Mouse (Mus musculus) urinary bladder, postnatal 10 days (tissue): Measurements from ENCODE around the gene Gorasp2.

Experiments used
- DNase-seq: peaks from one replicate; pipeline ENCODE4 v3.0.0; 2022; ENCODE audit warnings: low spot score

The Gorasp2 gene

DNA sequence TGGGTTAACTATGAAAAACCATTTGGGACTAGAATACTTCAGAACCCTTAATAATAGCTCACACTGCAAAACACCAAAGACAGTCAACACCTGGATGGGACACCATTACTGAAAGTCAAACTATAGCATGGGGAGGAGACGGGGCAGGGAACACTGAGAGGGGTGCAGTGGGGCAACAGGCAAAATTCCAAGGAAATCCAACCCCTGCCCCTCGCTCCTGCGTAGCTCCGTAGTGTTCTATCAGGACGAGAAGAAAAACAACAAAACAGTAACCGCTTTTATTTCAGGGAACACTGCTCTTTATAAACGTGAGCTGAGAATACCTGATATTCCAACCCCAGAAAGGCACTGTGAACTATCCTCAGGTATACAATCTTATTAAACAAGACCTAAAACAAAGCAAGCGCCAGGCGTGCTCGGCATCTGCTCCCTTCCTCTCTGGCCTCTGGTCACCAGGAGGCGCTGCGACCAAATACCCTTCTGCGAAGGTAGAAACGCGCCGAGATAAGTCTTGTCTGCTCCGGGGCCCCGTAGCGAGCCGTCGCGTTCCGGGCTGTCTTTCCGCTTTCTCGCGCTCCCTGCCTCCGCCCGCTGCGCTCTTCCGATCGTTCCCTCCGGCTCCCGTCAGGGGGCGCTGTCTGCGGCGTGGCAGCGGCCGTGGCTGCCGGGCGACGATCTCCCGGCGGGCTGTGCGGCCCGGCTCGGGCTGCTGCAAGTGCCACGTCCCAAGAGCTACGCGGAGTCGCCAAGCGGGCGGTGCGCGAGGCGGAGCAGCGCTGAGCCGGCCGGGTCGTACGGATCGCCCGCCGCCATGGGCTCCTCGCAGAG is at the start of gene Gorasp2:
Gorasp2 (plus strand) TSS at position 690 of the 828 bp plus-strand sequence.
- DNase-seq: peak; percentile 88

DNA sequence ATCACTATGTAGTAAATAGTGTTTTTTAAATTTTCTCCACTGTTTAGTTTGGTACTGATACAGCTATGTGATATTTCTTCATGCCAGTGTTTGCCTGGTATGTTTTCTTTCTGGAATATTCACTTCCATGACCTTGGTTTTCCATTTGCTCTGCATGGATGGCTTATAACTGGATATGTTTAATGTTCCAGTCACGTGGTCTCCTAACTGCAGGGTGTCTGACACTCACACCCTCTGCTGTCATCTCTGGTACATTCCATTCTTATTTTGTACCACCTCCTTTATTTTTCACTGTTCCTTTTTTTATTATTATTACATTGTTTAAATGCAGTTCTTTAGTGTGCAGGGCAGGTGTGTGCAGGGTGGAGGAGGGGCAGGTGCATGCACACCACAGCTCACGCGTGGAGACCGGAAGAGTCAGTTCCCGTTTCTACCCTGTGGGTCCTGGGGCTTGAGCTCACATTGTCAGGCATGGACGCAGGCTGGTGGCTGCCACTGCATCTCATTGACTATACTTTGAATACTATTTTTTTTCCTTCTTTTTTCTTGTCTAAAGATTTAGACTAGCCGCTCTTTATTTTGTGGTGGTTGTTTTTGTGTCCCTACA is 46.5 kb upstream of the Gorasp2 start:
- DNase-seq: no peak

- no peak for DNase-seq
These were observed 45.3 kb upstream of the Gorasp2 start for GRCm38 (mm10) chr2:70616076-70616475.

DNA sequence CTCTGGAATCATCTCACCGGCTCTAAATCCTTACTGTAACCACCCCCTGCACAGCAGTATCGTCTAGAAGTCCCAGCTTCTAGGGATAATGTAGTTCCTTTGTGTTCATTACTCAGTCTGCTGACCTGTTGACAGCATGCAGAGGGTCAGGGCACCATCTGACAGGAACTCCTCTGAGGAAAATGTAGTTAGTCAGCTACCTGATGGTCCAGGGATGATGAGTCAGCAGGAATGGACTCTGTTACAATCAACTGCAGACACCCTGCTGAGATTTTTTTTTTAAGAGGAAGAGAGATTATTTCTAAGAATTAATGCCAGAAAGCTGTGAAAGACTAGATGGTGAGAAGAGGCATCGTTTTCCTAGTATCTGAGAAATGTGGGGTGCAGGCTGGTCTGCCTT is 44.8 kb upstream of the Gorasp2 start:
- DNase-seq: no peak

GRCm38 (mm10) chr2:70619232-70619835 is 42.0 kb upstream of the Gorasp2 start:
- DNase-seq: no peak

DNA sequence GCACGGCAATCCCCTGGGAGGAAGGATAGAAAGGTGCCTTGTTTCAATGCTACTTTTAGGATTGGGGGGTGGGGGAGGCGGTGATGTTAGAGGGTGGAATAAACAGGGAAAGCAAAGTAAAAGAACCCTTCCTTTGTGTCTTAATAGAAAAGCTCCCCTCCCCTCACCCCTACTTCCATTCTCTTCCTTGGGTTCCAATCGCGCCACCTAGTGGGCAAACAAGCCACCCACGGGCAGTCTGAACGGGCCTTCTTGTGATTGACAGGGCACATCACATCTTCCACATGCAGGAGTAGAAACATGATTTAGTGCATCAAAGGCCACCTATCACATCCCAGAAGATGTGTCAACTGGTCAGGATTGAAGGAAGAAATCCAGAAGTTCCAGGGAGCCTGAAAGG is 41.2 kb upstream of the Gorasp2 start:
- no peak for DNase-seq

GRCm38 (mm10) chr2:70622244-70622643 is 39.1 kb upstream of the Gorasp2 start:
- DNase-seq: no peak

DNA sequence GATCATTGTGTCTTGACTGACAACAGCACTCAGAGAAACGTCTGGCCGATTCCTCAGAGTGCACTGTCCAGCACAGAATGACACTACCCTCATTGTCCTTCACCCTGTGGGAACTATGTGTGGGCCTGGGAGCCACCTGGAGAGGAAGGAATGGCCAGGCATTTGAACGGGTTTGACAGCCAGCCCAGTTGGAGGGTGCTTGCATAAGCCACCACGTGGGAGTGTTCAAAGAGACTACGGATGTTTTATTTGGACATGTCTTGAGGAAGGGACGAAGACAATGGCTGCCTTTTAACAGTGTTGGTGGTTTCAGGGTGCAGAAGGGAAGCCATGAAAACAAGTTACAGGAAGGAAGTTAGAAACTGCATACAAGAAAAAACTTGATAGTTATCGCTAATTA is 35.6 kb upstream of the Gorasp2 start:
- DNase-seq: no peak

DNA sequence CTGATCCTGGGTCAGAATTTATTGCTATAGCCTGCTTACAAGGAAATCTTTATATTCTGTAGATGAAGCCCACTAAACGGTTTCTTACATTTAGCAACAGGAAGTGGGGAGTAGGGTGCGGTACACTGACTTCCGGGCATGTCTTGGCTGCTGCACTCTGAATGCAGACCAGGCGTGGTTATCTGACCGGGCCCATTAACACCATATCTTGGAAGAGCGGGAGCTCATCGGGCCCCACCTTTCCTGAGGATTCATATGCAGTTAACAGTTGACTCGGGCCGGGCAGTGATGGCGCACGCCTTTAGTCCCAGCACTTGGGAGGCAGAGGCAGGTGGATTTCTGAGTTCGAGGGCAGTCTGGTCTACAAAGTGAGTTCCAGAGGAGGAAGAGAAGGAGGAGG is 33.0 kb upstream of the Gorasp2 start:
- DNase-seq: no peak

DNA sequence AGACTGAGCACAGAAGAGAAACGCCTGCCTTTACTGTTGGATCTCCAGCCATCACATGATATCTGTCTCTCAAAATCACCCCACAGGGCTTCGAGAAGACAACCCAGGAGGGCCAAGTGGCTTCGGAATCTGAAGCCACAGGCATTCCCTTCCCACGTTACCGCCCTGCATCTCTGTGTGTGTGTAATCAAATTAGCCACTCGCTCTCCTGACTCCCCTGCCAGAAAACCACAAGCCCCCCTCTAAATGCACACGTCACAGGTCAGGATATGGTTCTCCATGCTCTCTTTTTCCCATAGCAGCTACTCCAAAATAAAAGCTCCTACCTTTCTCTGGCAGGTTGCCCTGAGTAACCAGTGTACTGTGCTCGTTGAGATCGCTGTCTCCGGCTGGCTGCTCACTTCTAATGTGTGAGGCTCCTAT is 32.0 kb upstream of the Gorasp2 start:
- no peak for DNase-seq

- DNase-seq: no peak
These were observed 31.5 kb upstream of the Gorasp2 start for GRCm38 (mm10) chr2:70629921-70630320.

GRCm38 (mm10) chr2:70631321-70631720 is 30.1 kb upstream of the Gorasp2 start:
- DNase-seq: no peak

DNA sequence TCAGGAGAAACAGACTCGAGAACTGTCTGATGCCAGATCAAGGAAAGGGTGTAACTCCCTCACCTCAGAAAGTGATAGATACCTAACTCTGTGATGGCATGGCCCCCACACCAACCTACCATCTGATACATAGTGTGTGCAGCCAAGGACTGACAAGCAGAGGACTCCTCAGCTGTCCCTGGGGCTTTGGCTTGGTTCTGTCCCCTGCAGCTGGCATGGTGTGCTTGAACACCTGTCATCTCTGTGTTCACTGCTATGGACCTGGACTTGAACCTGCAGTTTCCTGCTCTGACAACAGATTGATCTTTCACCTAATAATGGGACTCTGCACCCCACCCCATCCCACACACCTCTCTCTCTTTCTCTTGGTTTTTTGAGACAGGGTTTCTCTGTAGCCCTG is 29.0 kb upstream of the Gorasp2 start:
- DNase-seq: no peak

DNA sequence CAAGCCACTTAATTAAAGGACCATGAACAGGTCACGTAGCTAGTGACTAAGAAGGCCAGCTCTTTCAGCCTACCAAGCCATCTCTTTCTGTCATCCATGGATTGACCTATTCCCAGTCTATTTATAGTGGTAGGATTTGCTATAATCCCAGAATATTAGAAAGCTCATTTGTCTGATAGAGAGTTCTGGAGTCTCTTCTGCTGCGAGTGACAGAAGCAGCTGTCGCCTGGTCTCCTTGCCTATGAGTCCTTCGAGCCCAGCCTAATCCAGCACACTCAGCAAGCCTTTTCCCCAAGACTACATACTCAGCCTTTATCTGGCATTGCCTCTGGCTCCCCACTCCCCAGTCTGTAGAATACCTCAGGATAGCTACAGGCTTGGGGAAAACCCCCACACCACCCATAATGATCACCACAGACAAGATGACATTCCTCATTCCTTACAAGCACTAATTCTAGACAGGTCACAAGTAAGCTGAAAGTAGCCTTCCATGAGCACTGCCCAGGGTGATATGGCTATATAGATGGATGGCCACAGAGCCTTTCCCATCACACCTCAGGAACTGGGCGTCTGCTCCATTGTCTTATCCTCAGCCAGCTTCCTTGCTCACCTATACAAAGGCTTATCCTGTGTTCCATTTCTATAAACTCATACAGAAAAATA is 27.2 kb upstream of the Gorasp2 start:
- no peak for DNase-seq

DNA sequence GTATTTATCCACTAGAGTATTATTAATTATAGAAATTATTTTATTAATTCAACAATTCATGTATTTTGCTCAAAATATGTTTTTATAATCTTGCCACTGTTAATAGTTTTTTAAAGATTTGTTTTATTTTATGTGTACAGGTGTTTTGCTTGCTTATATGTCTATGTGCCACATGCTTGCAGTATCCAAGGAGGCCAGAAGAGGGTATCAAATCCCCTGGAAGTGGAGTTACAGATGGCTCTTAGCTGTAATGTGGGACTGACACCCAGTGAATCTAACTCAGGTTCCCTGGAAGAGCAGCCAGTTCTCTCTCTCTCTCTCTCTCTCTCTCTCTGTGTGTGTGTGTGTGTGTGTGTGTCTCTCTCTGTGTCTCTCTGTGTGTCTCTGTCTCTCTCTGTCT is 20.4 kb upstream of the Gorasp2 start:
- DNase-seq: no peak

DNA sequence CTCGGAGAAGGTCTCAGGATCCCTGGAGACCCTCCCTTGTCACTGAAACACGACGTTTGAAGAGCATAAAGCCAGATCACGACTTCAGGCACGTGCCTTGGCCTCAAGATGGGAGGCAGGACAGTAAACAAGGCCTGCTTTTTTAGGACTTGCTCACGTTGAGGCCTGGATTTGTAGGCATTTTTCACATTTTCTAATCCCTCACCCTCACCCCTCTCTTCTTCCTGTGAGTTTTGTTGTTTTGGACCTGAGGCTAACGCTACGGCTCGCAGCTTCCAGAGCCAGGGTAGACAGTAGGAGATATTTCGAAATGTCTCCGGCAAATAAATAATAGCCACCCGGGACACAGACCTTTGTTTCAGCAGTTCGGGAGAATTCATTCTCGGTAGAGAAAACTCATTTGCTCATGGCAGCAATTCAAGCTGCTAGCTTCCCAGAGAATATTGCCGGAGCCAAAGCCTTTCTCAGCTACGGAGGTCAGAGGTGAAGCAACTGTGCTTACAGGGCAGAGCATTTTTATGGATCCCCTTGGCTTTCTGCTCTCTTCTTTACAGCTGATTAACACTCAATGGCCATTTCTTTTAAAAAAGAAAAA is 18.3 kb upstream of the Gorasp2 start:
- DNase-seq: no peak

DNA sequence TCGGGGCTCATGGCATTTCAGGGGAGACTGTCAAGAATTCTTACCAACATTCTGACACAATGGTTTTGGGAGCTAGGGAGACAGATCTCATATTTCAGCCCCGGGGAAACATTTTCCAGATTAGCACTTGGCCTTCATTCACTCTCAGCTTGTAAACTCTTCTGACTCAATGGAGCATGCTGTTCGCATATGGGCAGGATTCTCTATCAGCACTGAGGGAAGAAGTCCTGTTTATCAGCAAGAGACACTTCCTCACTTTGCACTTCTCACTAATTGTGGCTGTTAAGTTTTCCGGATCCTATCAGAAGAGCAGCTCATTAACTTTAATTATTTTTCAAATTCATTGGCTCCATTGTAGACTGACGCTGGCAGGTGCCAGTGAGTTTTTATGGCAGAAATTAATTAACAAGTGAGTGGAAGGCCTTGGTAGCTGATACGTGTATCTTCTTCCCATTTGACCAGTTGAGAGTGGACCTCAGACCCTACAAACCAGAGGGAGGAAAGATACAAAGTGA is 16.1 kb upstream of the Gorasp2 start:
- DNase-seq: no peak

- no peak for DNase-seq
These were observed 13.7 kb upstream of the Gorasp2 start for GRCm38 (mm10) chr2:70647681-70648080.

GRCm38 (mm10) chr2:70648271-70648670 is 13.1 kb upstream of the Gorasp2 start:
- DNase-seq: no peak

DNA sequence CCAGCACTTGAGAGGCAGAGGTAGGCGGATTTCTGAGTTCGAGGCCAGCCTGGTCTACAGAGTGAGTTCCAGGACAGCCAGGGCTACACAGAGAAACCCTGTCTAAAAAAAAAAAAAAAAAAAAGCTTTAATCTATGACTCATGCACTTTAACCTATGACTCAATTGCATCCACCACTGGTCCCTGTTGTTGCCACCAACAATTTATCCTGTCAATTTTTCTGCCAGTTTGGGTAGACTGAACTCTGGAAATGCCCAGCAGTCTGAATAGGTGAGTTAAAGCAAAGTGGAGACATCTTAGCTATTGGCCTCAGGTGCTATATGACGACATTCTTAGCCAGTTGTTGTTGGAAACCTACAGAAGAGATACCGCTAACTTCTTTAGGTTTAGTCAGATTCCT is 11.9 kb upstream of the Gorasp2 start:
- no peak for DNase-seq

DNA sequence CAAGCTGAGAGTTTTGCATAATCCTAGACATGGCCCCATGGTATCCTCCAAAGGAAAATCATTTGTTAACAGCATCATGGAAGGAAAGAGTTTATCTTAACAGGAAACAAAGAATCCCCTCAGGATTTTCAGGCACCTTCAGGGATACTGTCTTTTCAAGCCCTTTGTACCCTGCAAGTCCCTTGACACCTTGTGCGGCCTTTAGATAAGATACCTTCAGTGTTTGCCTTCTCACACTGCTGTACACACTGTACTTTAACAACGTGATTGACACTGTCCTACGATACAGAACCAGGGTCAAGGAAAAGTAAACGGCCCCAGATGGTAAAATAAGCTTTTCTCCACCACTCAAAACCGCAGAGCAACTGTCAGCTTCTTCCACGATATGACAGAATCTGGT is 9.6 kb upstream of the Gorasp2 start:
- no peak for DNase-seq

GRCm38 (mm10) chr2:70657083-70657482 is 4.3 kb upstream of the Gorasp2 start:
- no peak for DNase-seq
